Mouse (Mus musculus) gastrocnemius, postnatal 25 days (tissue): ENCODE measurements around the gene Agmo. TPM values are rescaled to one million over a fixed set of nuclear protein-coding genes. Genes with fewer than 3 reads are reported as not detected.

Experiments used
- total RNA-seq, 2 experiments: library from RNA; stranded (reverse); gene quantifications; 1 replicate in 1 of 2; 2 replicates in 1 of 2; pipeline ENCODE4 v1.2.3; 2021

Agmo gene
- total RNA-seq, 2 experiments from 2014 or later, result 1.7 to 2.7 TPM

Other genes with a start within 250 kb of the Agmo start
- gene Meox2, start 133.1 kb upstream of the Agmo start, total RNA-seq, result 10 to 100 TPM; 12.8 to 14.3 TPM